ENCODE assay signal across 11 mouse cellular contexts in the genomic region with DNA sequence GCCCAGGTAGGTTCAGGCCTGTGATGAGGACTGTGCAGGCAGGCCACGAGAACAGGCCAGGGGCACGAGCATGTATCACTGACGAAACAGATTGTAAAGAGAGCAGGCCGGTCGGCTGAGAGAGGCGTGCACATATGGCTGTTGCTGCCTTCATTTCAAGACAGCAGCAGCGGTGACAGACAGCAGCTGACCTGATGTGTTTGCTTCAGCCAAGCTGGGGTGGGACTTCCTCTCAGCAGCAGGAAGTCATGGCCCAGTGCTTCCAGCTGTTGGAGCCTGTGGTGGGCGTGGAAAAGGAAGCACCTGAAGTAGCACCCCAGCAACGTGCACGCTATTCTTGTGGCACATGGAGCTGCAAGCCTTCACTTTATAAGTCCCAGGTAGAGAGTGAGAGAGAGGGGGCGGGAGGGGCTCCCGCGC.
DNase-seq lines count a peak whose midpoint lies in the region; ATAC-seq and TF ChIP-seq lines count a peak whose summit lies in the region.
"Had no signal": no experiment of that assay in that cellular context is flagged by ENCODE, and none has a peak within 500 bp of the region (broad histone marks: within the 10 kb centered on the region; RNA-seq: fewer than 3 reads in every experiment).

No protein-coding gene starts in this region.

- 59% methylated on average over 13 of the region's 13 CpGs for WGBS in heart, embryonic 10.5 days
- 53% methylated on average over 13 of the region's 13 CpGs for WGBS in liver, embryonic 13.5 days (ENCODE audit: insufficient replicate concordance)

- no peaks in the 10 kb centered on the region for H3K9me3 ChIP-seq in heart, embryonic 10.5 days
- no peaks in the 10 kb centered on the region for H3K9me3 ChIP-seq in liver, embryonic 13.5 days (replicated peaks)
- H3K9me3 ChIP-seq: G1E; midbrain, embryonic 12.5 days had no signal

- no peak overlapping the region for H3K4me3 ChIP-seq in heart, embryonic 10.5 days
- no peak overlapping the region for H3K4me3 ChIP-seq in liver, embryonic 13.5 days (replicated peaks)
- no peak overlapping the region for H3K4me3 ChIP-seq in layer of hippocampus, adult 2 months
- H3K4me3 ChIP-seq: midbrain, embryonic 12.5 days had no signal

- 0 out of 2 replicates have a peak, but pooled peaks have one; percentile 29 for ATAC-seq in liver, embryonic 13.5 days (ENCODE audit: low read depth)

- peaks cover 7% of the 10 kb centered on the region for H3K4me1 ChIP-seq in heart, embryonic 10.5 days
- peaks cover 26% of the 10 kb centered on the region for H3K4me1 ChIP-seq in liver, embryonic 13.5 days (replicated peaks)
- H3K4me1 ChIP-seq: midbrain, embryonic 12.5 days had no signal

- no peak for TF ChIP-seq CTCF in layer of hippocampus, adult 2 months (conservative IDR thresholded peaks at IDR 0.05)

- no peaks in the 10 kb centered on the region for H3K36me3 ChIP-seq in heart, embryonic 10.5 days
- H3K36me3 ChIP-seq in liver, embryonic 13.5 days: no peaks in the 10 kb centered on the region
- no peaks in the 10 kb centered on the region for H3K36me3 ChIP-seq in splenic B cell, adult 2 months (ENCODE audit: control insufficient read depth, insufficient read depth, low read length, poor library complexity, severe bottlenecking)
- H3K36me3 ChIP-seq: midbrain, embryonic 12.5 days had no signal

- no peak for DNase-seq in heart, embryonic 10.5 days (ENCODE audit: low spot score)
- DNase-seq in heart, adult 8-10 months (ENCODE audit: low spot score): no peak
- DNase-seq in T-cell, adult 2 months (ENCODE audit: low spot score): peak; percentile 48
- no peak for DNase-seq in liver, embryonic 13.5 days
- peak; percentile 93 for DNase-seq in splenic B cell, adult 2 months (ENCODE audit: low read depth, low spot score)
- DNase-seq in ovary, postnatal 36 days (ENCODE audit: low spot score): no peak
- no peak for DNase-seq in layer of hippocampus, adult 2 months (ENCODE audit: low spot score in 2 of 2)
- no peak for DNase-seq in urinary bladder, postnatal 36 days (ENCODE audit: low spot score in 2 of 2)
- DNase-seq: cerebellum, adult 9-10 months had no signal

- H3K4me2 ChIP-seq in liver, embryonic 13.5 days: no peak overlapping the region
- H3K4me2 ChIP-seq: midbrain, embryonic 12.5 days had no signal

- H3K27ac ChIP-seq in heart, embryonic 10.5 days: peak overlapping the region; percentile 12; the same call in 1 of the 2 replicates
- H3K27ac ChIP-seq in liver, embryonic 13.5 days: no peak overlapping the region
- no peak overlapping the region for H3K27ac ChIP-seq in layer of hippocampus, adult 2 months
- H3K27ac ChIP-seq: midbrain, embryonic 12.5 days had no signal

- no peaks in the 10 kb centered on the region for H3K27me3 ChIP-seq in heart, embryonic 10.5 days (ENCODE audit: insufficient read depth, poor library complexity, severe bottlenecking)
- H3K27me3 ChIP-seq in liver, embryonic 13.5 days: no peaks in the 10 kb centered on the region
- H3K27me3 ChIP-seq in splenic B cell, adult 2 months (ENCODE audit: control insufficient read depth, insufficient read depth, low read length, poor library complexity, severe bottlenecking): no peaks in the 10 kb centered on the region
- H3K27me3 ChIP-seq: midbrain, embryonic 12.5 days had no signal

- H3K9ac ChIP-seq in liver, embryonic 13.5 days: no peak overlapping the region
- H3K9ac ChIP-seq: midbrain, embryonic 12.5 days had no signal

Comparison
In these comparisons a context has a peak if more than half of its experiments do, and no peak if none do; other contexts are left out.
1. DNase-seq: peak in T-cell, adult 2 months (single experiment) and splenic B cell, adult 2 months (single experiment); none in heart, embryonic 10.5 days (single experiment), heart, adult 8-10 months (single experiment), liver, embryonic 13.5 days (single experiment), ovary, postnatal 36 days (single experiment), layer of hippocampus, adult 2 months (0 of 2) and urinary bladder, postnatal 36 days (0 of 2).